Mouse (Mus musculus) MEL (cell line): ENCODE measurements at regions not wholly inside any gene's neighbourhood (a gene's known extent, or its start where the extent isn't known, plus 50 kb on each side); places are given as distances from the start of the nearest gene placed in this dataset.

Experiments used
- CTCF ChIP-seq, 3 experiments: IDR thresholded peaks in 2 of 3; conservative IDR thresholded peaks in 1 of 3; 2 replicates each; pipeline ENCODE4 v1.5.1; 2011 to 2012; ENCODE audit warnings: low read length in 3 of 3, low read depth in 2 of 3, mild to moderate bottlenecking in 2 of 3, improper control_type of control experiment in 1 of 3, inconsistent platforms in 1 of 3, mixed read lengths in 1 of 3, moderate library complexity in 1 of 3; ENCODE audit not compliant: control insufficient read depth in 1 of 3, insufficient read depth in 1 of 3, poor library complexity in 1 of 3, severe bottlenecking in 1 of 3
- E2F4 ChIP-seq: IDR thresholded peaks from 2 replicates; pipeline ENCODE4 v1.6.1; 2011; ENCODE audit warnings: low read depth, low read length, improper control_type of control experiment, borderline replicate concordance
- ETS1 ChIP-seq: IDR thresholded peaks from 2 replicates; pipeline ENCODE4 v1.6.1; 2012; ENCODE audit warnings: low read depth, mild to moderate bottlenecking, inconsistent platforms, low read length, improper control_type of control experiment, moderate library complexity
- HCFC1 ChIP-seq: IDR thresholded peaks from 2 replicates; pipeline ENCODE4 v1.6.1; 2012; ENCODE audit warnings: low read depth, mild to moderate bottlenecking, inconsistent platforms, low read length, improper control_type of control experiment, moderate library complexity
- MAZ ChIP-seq: IDR thresholded peaks from 2 replicates; pipeline ENCODE4 v1.6.1; 2012; ENCODE audit warnings: low read depth, mild to moderate bottlenecking, inconsistent platforms, low read length, improper control_type of control experiment
- MEF2A ChIP-seq: IDR thresholded peaks from 2 replicates; pipeline ENCODE4 v1.6.1; 2014; ENCODE audit warnings: low read depth, mild to moderate bottlenecking, inconsistent platforms, low read length, improper control_type of control experiment; ENCODE audit not compliant: poor library complexity, insufficient replicate concordance, severe bottlenecking; ENCODE audit errors: extremely low read depth
- POLR2A ChIP-seq, 2 experiments: IDR thresholded peaks; 2 replicates each; pipeline ENCODE4 v1.6.1; 2011 to 2012; ENCODE audit warnings: low read length in 2 of 2, mild to moderate bottlenecking in 2 of 2, control low read depth in 1 of 2, improper control_type of control experiment in 1 of 2, low read depth in 1 of 2, moderate library complexity in 1 of 2; ENCODE audit not compliant: control insufficient read depth in 1 of 2, insufficient read depth in 1 of 2, poor library complexity in 1 of 2
- RCOR1 ChIP-seq: IDR thresholded peaks from 2 replicates; pipeline ENCODE4 v1.6.1; 2012; ENCODE audit warnings: low read depth, mild to moderate bottlenecking, inconsistent platforms, low read length, improper control_type of control experiment
- SIN3A ChIP-seq: IDR thresholded peaks from 2 replicates; pipeline ENCODE4 v1.6.1; 2012; ENCODE audit warnings: low read length, improper control_type of control experiment, inconsistent platforms

- TF ChIP-seq MAZ (no peak), RCOR1 (no peak), CTCF (IDR thresholded peaks at IDR 0.05 in 2 of 3, conservative IDR thresholded peaks at IDR 0.05 in 1 of 3; ENCODE audit: control insufficient read depth in 1 of 3, insufficient read depth in 1 of 3, low read depth in 2 of 3, low read length in 3 of 3, poor library complexity in 1 of 3, severe bottlenecking in 1 of 3) (peak; percentile 34 to 46 (median 39)), E2F4 (no peak), HCFC1 (no peak), POLR2A (IDR thresholded peaks at IDR 0.05; ENCODE audit: control insufficient read depth in 1 of 2, insufficient read depth in 1 of 2, low read depth in 1 of 2, low read length in 2 of 2, poor library complexity in 1 of 2) (peak; percentile 37 to 68; a peak in 3 of 4 replicates), SIN3A (peak; percentile 49; the same call in 1 of the 2 replicates), MEF2A (no peak), ETS1 (no peak)
Measured at GRCm38 (mm10) chr19:45307299-45308275, 55.9 kb upstream of the Btrc start.
